Mouse (Mus musculus): ENCODE data around the gene Spint2.
"Not testable (repeated sequence)": the region's sequence is repeated elsewhere in the genome, so short reads cannot be mapped to it uniquely, and the experiment has no call there.

Spint2 gene

DNA sequence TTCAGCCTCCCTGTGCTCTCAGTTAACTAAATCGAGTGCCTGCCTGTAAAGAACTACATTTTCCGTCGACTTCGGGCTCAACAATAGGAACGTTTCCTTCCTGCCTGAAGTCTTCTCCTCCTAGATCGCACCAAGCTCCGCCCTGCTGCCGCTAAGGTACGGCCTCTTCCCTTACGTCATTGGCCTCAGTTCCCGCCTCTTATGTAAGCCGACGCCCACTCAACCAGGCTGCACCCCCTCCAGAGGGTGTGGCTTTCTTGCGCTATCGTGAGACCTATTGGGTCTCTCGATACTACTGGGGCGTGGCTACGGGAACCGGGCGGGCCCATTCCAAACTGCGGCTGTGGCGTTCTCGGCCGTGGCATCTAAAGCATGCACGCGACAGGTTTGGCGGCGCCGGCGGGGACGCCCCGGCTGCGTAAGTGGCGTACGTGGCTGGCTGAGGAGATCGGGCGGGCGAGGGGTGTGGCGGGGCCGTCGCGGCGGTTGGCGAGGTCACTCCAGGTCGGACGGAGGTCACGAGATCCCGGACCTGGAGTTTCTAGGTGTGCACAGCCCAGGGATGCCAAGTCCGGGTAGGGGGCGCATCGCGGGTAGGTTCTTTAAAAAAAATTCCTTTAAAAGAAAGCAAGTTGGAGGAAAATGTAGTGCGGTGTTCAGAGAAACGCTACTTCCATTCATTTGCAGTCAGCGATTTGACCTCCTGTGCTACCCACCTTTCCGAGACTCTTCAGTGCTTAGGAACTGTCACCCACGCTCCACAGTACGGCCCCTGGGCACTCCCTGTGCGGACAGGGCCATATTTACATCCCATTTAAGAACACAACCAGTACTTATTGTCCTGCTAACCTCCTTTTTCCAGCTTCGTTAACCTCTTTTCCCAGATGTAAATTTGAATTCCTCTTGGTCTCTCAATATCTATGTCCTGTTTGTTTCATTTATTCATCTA is 43.4 kb downstream of the Spint2 start, which contains the start of gene Yif1b:
Yif1b (plus strand) TSS at position 311 of the 949 bp plus-strand sequence.
- DNase-seq (ENCODE audit: low spot score): peak; percentile 98

GRCm38 (mm10) chr7:29237596-29237995 is 44.1 kb downstream of the Spint2 start:
- not testable (repeated sequence) for DNase-seq (ENCODE audit: low spot score)

DNA sequence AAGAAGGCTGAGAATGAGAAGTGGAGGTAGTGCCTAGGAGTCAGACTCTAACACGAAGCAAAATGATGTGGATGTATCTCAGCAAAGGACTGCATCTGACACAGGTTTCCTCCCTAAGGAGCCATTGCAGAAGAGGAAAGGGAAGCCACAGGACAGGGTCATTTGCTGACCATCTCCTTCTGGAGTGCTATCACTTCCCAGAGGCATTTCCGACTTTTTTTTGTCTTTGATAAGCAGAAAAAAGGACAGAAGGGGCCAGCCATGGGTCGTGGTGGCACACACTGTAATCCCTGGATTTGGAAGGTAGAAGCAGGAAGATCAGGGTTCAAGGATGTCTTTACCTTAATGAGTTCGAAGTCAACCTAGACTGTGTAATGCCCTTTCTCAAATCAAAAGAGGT is 45.1 kb downstream of the Spint2 start:
- DNase-seq (ENCODE audit: low spot score): no peak

DNA sequence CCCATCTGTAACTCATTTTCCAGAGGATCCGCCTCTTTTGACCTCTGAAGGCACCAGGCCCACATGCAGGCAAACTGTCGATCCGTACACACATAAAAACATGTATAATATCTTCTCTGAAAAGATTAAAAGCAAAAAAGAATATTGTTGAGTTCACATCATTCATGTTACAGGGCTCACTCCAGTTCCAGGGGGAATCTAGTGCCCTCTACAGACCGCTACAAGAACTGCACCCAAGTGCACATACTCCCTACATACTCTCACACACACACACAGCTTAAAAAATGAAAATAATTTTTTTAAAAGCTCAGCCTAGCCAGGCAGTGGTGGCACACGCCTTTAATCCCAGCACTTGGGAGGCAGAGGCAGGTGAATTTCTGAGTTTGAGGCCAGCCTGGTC is 47.1 kb downstream of the Spint2 start:
- no peak for DNase-seq (ENCODE audit: low spot score)

GRCm38 (mm10) chr7:29233745-29234144 is 48.0 kb downstream of the Spint2 start:
- no peak for DNase-seq (ENCODE audit: low spot score)

DNA sequence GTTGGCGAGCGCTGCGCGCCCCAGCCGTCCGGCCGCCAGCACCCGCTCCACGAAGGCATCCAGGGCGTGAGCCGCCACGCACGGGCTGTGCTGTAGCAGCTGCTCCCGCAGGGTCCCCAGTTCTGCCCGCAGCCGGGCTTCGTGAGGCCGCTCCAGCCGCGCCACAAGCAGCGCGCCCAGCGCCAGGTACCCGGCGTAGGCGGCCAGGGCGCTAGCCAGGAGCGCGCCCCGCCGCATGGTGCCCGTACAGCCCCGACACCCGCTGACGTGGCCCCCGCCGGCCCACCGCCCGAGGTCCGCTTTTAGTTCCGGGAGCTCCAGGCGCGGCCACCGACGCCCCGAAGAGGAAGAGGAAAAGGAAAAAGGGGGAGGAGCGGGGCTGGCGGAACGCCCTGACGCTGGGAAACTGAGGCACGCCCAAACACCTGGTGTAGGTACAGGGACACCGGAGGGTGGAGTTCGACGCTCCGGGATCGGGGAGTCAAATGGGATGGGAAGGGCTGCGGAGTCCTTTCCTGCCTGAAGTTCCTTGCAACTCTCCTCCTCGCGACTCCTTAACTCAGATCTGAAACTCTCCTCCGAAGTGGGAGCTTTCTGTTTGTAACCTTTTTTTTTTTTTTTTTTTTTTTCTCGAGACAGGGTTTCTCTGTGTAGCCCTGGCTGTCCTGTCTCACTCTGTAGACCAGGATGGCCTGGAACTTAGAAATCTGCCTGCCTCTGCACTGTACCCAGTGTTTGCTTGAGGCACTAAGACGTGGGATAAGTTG is 49.3 kb downstream of the Spint2 start, which contains the start of gene Kcnk6:
Kcnk6 (minus strand) TSS at position 269 of the 767 bp plus-strand sequence.
- DNase-seq (ENCODE audit: low spot score): no peak

DNA sequence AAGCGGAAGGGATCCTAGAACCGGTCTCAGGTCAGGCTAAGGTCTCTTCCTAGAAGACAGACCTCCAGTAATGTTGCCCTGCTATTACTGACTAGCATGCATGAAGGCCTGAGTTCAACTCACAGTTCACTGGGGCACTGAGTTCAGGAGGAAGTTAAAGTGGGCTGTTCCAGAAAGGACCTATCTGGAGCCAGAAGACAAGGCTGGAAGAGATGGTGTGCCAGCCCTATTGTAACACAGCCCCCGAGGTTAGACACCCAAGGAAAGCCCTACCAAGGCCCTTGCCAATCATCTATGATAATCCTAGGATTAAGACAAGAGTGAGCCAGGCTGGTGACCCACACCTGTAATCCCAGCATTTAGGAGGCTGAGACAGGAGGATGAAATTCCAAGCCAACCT is 50.2 kb downstream of the Spint2 start:
- DNase-seq (ENCODE audit: low spot score): no peak

GRCm38 (mm10) chr7:29230560-29230959 is 51.2 kb downstream of the Spint2 start:
- no peak for DNase-seq (ENCODE audit: low spot score)

- DNase-seq (ENCODE audit: low spot score): no peak
Observed at GRCm38 (mm10) chr7:29228202-29228601, 53.5 kb downstream of the Spint2 start.

GRCm38 (mm10) chr7:29225520-29225919 is 56.2 kb downstream of the Spint2 start:
- no peak for DNase-seq (ENCODE audit: low spot score)

- no peak for DNase-seq (ENCODE audit: low spot score)
Observed at GRCm38 (mm10) chr7:29224756-29225394, 56.8 kb downstream of the Spint2 start.

- DNase-seq (ENCODE audit: low spot score): no peak
Observed at GRCm38 (mm10) chr7:29214846-29215245, 66.9 kb downstream of the Spint2 start.

DNA sequence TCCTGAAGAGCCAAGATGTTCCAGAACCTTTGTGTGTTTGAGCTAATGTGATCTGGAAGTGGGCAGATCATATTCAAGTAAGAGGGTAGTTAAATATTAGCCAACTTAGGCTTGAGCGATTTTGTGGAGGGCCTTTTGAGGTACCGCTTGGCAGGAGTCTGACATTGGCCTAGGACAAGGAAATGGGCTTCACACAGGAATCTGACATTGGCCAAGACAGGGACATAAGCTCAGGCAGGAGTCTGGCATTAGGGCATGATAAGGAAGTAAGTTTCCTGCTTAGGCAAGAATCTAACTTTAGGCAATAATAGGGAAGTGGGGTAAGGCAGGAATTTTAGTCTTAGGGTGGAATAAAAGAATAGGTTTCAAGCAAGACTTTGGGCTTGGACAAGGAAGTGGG is 67.5 kb downstream of the Spint2 start:
- no peak for DNase-seq (ENCODE audit: low spot score)

DNA sequence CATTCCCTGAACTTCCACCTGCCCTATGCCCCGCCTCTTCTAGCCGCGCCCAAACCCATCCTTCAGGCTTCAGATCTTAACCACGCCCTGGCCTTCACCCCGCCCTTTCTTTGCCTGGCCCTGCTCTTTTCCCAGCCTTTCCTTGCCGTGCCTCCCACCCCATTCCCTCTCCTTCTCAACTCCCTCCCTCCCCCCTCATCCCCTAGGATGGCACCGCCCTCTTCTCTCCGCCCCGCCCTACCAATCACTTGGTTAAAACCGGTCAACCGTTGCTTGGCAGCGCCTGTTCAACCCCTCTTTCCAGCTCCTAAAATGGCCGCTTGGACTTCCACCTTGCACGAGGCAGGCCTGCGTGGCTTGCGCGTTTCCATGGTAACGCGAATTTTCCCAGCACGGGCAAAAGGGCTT is 68.0 kb downstream of the Spint2 start, which contains the start of gene Catsperg1:
Catsperg1 (minus strand) TSS at position 361 of the 408 bp plus-strand sequence.
- DNase-seq (ENCODE audit: low spot score): no peak

- DNase-seq (ENCODE audit: low spot score): not testable (repeated sequence)
Observed at GRCm38 (mm10) chr7:29212775-29213560, 68.7 kb downstream of the Spint2 start.

DNA sequence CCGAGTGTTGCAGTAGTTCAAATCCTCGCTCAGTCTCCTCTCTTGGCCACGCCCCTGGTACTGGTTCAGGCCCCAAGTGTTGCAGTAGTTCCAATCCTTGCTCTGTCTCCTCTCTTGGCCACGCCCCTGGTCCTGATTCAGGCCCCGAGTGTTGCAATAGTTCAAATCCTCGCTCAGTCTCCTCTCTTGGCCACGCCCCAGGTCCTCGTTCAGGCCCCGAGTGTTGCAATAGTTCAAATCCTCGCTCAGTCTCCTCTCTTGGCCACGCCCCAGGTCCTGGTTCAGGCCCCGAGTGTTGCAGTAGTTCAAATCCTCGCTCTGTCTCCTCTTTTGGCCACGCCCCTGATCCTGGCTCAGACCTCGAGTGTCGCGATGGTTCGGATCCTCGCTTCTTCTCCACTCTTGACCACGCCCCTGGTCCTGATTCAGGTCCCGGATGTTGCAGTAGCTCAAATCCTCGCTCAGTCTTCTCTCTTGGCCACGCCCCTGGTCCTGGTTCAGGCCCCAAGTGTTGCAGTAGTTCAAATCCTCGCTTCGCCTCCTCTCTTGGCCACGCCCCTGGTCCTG is 69.4 kb downstream of the Spint2 start:
- no peak for DNase-seq (ENCODE audit: low spot score)

DNA sequence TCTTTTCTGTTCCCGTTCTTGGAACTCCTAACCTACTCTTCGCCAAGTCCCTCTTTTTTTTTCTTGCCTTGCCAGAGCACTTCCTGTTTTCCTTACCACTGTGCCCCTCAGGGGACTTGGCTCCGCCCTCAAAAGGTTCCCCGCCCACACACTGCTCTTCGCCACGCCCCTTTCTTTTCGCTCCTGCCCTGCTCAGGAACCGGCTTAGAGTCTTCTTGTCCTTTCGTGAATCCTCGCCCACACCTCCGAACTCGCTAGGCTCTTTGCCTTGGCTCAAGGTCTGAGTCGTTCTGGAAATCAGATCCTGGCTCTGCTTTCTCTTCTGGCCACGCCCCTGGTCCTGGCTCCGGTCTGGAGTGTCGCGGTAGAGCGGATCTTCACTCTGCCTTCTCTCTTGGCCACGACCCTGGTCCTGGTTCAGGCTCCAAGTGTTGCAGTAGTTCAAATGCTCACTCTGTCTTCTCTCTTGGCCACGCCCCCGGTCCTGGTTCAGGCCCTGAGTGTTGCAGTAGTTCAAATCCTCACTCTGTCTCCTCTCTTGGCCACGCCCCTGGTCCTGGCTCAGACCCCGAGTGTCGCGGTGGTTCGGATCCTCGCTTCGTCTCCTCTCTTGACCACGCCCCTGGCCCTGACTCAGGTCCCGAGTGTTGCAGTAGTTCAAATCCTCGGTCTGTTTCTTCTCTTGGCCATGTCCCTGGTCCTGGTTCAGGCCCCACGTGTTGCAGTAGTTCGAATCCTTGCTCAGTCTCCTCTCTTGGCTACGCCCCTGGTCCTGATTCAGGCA is 70.1 kb downstream of the Spint2 start:
- DNase-seq (ENCODE audit: low spot score): peak; percentile 77

GRCm38 (mm10) chr7:29211013-29211412 is 70.7 kb downstream of the Spint2 start:
- not testable (repeated sequence) for DNase-seq (ENCODE audit: low spot score)

Measured in layer of hippocampus, adult 11-12 months (tissue).